In the genomic region with DNA sequence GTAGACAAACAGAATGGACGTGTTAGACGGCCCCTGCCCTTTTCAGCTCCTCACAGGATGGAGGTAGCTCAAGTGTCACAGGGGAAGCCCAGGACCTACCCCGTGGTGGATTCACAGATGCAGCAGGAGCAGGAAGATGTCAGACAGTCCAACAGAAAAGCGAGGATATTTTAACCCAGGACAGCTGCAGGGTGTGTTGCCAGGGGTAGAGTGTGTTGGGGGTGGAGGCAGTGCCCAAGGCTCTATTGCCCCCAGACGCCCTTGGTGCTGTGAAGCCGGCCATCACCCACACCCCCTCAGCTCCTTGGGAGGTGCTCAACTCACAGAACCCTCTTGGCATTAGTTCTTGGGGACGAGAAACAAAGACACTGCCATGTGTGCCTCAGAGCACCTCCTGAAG, we compare ENCODE assay signal across 12 mouse cellular contexts. TPM values are rescaled to one million over a fixed set of nuclear protein-coding genes. Genes with fewer than 3 reads are reported as not detected.
DNase-seq lines count a peak whose midpoint lies in the region; ATAC-seq and TF ChIP-seq lines count a peak whose summit lies in the region.
"Had no signal": no experiment of that assay in that cellular context is flagged by ENCODE, and none has a peak within 500 bp of the region (broad histone marks: within the 10 kb centered on the region; RNA-seq: fewer than 3 reads in every experiment).

No protein-coding gene starts in this region.

- peak overlapping the region; percentile 20; the same call in 1 of the 2 replicates for H3K4me2 ChIP-seq in lung, postnatal 0 days (replicated peaks; ENCODE audit: low read depth, low read length)
- H3K4me2 ChIP-seq in forebrain, embryonic 15.5 days (replicated peaks): peak overlapping the region; percentile 25; the same call in 1 of the 2 replicates
- peak overlapping the region; percentile 37 for H3K4me2 ChIP-seq in intestine, postnatal 0 days (replicated peaks; ENCODE audit: low read depth)
- H3K4me2 ChIP-seq in stomach, embryonic 15.5 days: peak overlapping the region; percentile 42

- H3K4me3 ChIP-seq in lung, postnatal 0 days (ENCODE audit: low read depth, low read length): no peak overlapping the region
- H3K4me3 ChIP-seq in forebrain, embryonic 15.5 days: no peak overlapping the region
- H3K4me3 ChIP-seq in intestine, postnatal 0 days (ENCODE audit: low read depth, low read length): no peak overlapping the region
- no peak overlapping the region for H3K4me3 ChIP-seq in stomach, embryonic 15.5 days (replicated peaks)
- H3K4me3 ChIP-seq: erythroblast, embryonic 14.5 days had no signal

- TF ChIP-seq CTCF in lung, postnatal 0 days (IDR thresholded peaks at IDR 0.05): no peak
- TF ChIP-seq CTCF in intestine, postnatal 0 days (IDR thresholded peaks at IDR 0.05; ENCODE audit: low read depth): no peak

- H3K9me3 ChIP-seq in lung, postnatal 0 days (ENCODE audit: low read length): no peaks in the 10 kb centered on the region
- no peaks in the 10 kb centered on the region for H3K9me3 ChIP-seq in forebrain, embryonic 15.5 days
- H3K9me3 ChIP-seq in intestine, postnatal 0 days (ENCODE audit: control insufficient read depth): no peaks in the 10 kb centered on the region
- H3K9me3 ChIP-seq in stomach, embryonic 15.5 days: no peaks in the 10 kb centered on the region
- H3K9me3 ChIP-seq: G1E had no signal

- no peak overlapping the region for H3K27ac ChIP-seq in lung, postnatal 0 days (ENCODE audit: low read length)
- no peak overlapping the region for H3K27ac ChIP-seq in forebrain, embryonic 15.5 days (replicated peaks)
- H3K27ac ChIP-seq in intestine, postnatal 0 days (ENCODE audit: low read depth, low read length): no peak overlapping the region
- H3K27ac ChIP-seq in stomach, embryonic 15.5 days: no peak overlapping the region
- H3K27ac ChIP-seq: liver, embryonic 14.5 days had no signal

- H3K36me3 ChIP-seq in lung, postnatal 0 days (ENCODE audit: insufficient read depth, low read length): no peaks in the 10 kb centered on the region
- H3K36me3 ChIP-seq in forebrain, embryonic 15.5 days: no peaks in the 10 kb centered on the region
- no peaks in the 10 kb centered on the region for H3K36me3 ChIP-seq in intestine, postnatal 0 days (ENCODE audit: control insufficient read depth, insufficient read depth)
- no peaks in the 10 kb centered on the region for H3K36me3 ChIP-seq in stomach, embryonic 15.5 days
- H3K36me3 ChIP-seq: G1E had no signal

- no peaks in the 10 kb centered on the region for H3K27me3 ChIP-seq in lung, postnatal 0 days (replicated peaks; ENCODE audit: insufficient read depth, low read length)
- no peaks in the 10 kb centered on the region for H3K27me3 ChIP-seq in forebrain, embryonic 15.5 days
- no peaks in the 10 kb centered on the region for H3K27me3 ChIP-seq in intestine, postnatal 0 days (replicated peaks; ENCODE audit: control insufficient read depth, insufficient read depth, low read length)
- no peaks in the 10 kb centered on the region for H3K27me3 ChIP-seq in stomach, embryonic 15.5 days (replicated peaks)

- no peak overlapping the region for H3K9ac ChIP-seq in lung, postnatal 0 days (replicated peaks; ENCODE audit: low read depth)
- H3K9ac ChIP-seq in forebrain, embryonic 15.5 days (replicated peaks): 0 out of 2 replicates have a peak overlapping the region, but pooled peaks have one; percentile 13
- no peak overlapping the region for H3K9ac ChIP-seq in intestine, postnatal 0 days (ENCODE audit: low read depth, low read length)
- H3K9ac ChIP-seq in stomach, embryonic 15.5 days: no peak overlapping the region
- H3K9ac ChIP-seq: liver, embryonic 14.5 days had no signal

- no peak for TF ChIP-seq EP300 in lung, postnatal 0 days (IDR thresholded peaks at IDR 0.05)

- peaks cover 3% of the 10 kb centered on the region; the same call in 1 of the 2 replicates for H3K4me1 ChIP-seq in lung, postnatal 0 days (ENCODE audit: insufficient read depth, low read depth, low read length)
- H3K4me1 ChIP-seq in forebrain, embryonic 15.5 days: peaks cover 11% of the 10 kb centered on the region
- no peaks in the 10 kb centered on the region; the same call in 1 of the 2 replicates for H3K4me1 ChIP-seq in intestine, postnatal 0 days (replicated peaks; ENCODE audit: control insufficient read depth, insufficient read depth, low read length)
- peaks cover 19% of the 10 kb centered on the region for H3K4me1 ChIP-seq in stomach, embryonic 15.5 days

- WGBS in lung, postnatal 0 days: 28% methylated on average over 7 of the region's 7 CpGs
- WGBS in forebrain, embryonic 15.5 days: 23% methylated on average over 7 of the region's 7 CpGs
- WGBS in intestine, postnatal 0 days: 39% methylated on average over 7 of the region's 7 CpGs
- WGBS in stomach, embryonic 15.5 days: 28% methylated on average over 7 of the region's 7 CpGs

- 0 out of 2 replicates have a peak, but pooled peaks have one; percentile 2 for ATAC-seq in lung, postnatal 0 days
- ATAC-seq in forebrain, embryonic 15.5 days (replicated peaks): peak; percentile 20; the same call in 1 of the 2 replicates
- no peak for ATAC-seq in intestine, postnatal 0 days
- ATAC-seq in stomach, embryonic 15.5 days (ENCODE audit: insufficient read depth, low FRiP score, low read depth): no peak; the same call in 1 of the 2 replicates
- no peak for ATAC-seq in inflammation-experienced regulatory T-cells, adult 6 months

- DNase-seq in lung, postnatal 0 days (ENCODE audit: low spot score): no peak
- DNase-seq in lung, adult 18-20 months: no peak
- DNase-seq in thymus, postnatal 36 days: no peak
- DNase-seq: adrenal gland, adult 8-10 months; cerebellum, adult 11-12 months had no signal

RNA-seq across cellular contexts. Expression of a gene that starts 40.8 kb away (rescaled TPM):
- polyA plus RNA-seq in lung, postnatal 0 days (2015; fragmentation: Nextera tagmentation; extraction: Ambion mirVana): 11.0 and 12.5 TPM in 2 replicates
- polyA plus RNA-seq in forebrain, embryonic 15.5 days (2015; fragmentation: Nextera tagmentation; extraction: Ambion mirVana): 83.9 and 86.1 TPM in 2 replicates
- 8.1 and 8.5 TPM in 2 replicates for polyA plus RNA-seq in intestine, postnatal 0 days (2015; fragmentation: Nextera tagmentation; extraction: Ambion mirVana)
- 48.7 TPM in 2 replicates for polyA plus RNA-seq in stomach, embryonic 15.5 days (2015; fragmentation: Nextera tagmentation; extraction: Ambion mirVana)
- 1 to 10 TPM in 2 of 3 experiments, under 1 TPM in 1; 0.87 to 3.0 (median 2.8) TPM for polyA plus RNA-seq in inflammation-experienced regulatory T-cells, adult 6 months (2017; shearing (Covaris generic))
- polyA plus RNA-seq: G1E had no signal

Comparison
In these comparisons a context has a peak if more than half of its experiments do, and no peak if none do; other contexts are left out.
1. ATAC-seq: peak in lung, postnatal 0 days (single experiment) and forebrain, embryonic 15.5 days (single experiment); none in intestine, postnatal 0 days (single experiment), stomach, embryonic 15.5 days (single experiment) and inflammation-experienced regulatory T-cells, adult 6 months (single experiment).
2. Peak in every context shown above with its lines, with median percentiles within 50 percentile points of each other: H3K4me2 ChIP-seq.